Mouse (Mus musculus): ENCODE measurements around the gene Zfp599. TPM values are rescaled to one million over a fixed set of nuclear protein-coding genes. Genes with fewer than 3 reads are reported as not detected.
A peak's percentile ranks its signal among the peaks of the same experiment; 100 is the strongest.
"Not testable (repeated sequence)": the region's sequence is repeated elsewhere in the genome, so short reads cannot be mapped to it uniquely, and the experiment has no call there.

The Zfp599 gene
- polyA plus RNA-seq, 1 experiment from 2014 or later = 1.2 TPM

- no peak overlapping the region for H3K9ac ChIP-seq
- H3K4me2 ChIP-seq = no peak overlapping the region
- 38% methylated on average over 4 of the region's 4 CpGs for WGBS (ENCODE audit: insufficient replicate concordance)
These were observed 3.1 kb downstream of the Zfp599 start for GRCm38 (mm10) chr9:22256579-22256978.

GRCm38 (mm10) chr9:22244242-22244641 is 15.5 kb downstream of the Zfp599 start:
- 72% methylated on average over 2 of the region's 2 CpGs for WGBS (ENCODE audit: insufficient replicate concordance)
- no peak for ATAC-seq (ENCODE audit: insufficient read depth)
- H3K4me1 ChIP-seq (replicated peaks) = no peaks in the 10 kb centered on the region

More at GRCm38 (mm10) chr9:22256579-22256978, 3.1 kb downstream of the Zfp599 start:
- H3K4me1 ChIP-seq (replicated peaks) = peaks cover 17% of the 10 kb centered on the region
- no peak overlapping the region for H3K27ac ChIP-seq (replicated peaks)
- no peaks in the 10 kb centered on the region for H3K9me3 ChIP-seq (replicated peaks)
- H3K4me3 ChIP-seq (replicated peaks) = no peak overlapping the region
- H3K27me3 ChIP-seq = no peaks in the 10 kb centered on the region
- no peak for ATAC-seq (ENCODE audit: insufficient read depth)
- H3K36me3 ChIP-seq (replicated peaks) = peaks cover 35% of the 10 kb centered on the region

GRCm38 (mm10) chr9:22240001-22240400 is 19.7 kb downstream of the Zfp599 start:
- Histone ChIP-seq H3K4me1 (replicated peaks) (no peaks in the 10 kb centered on the region), H3K4me3 (replicated peaks) (no peak overlapping the region)
- WGBS (ENCODE audit: insufficient replicate concordance) = 90% methylated on average over 4 of the region's 4 CpGs

More at GRCm38 (mm10) chr9:22244242-22244641, 15.5 kb downstream of the Zfp599 start:
- H3K4me3 ChIP-seq (replicated peaks) = no peak overlapping the region
- H3K9ac ChIP-seq = no peak overlapping the region
- peaks cover 69% of the 10 kb centered on the region for H3K36me3 ChIP-seq (replicated peaks)
- H3K9me3 ChIP-seq (replicated peaks) = no peaks in the 10 kb centered on the region
- H3K27ac ChIP-seq (replicated peaks) = no peak overlapping the region
- H3K27me3 ChIP-seq = no peaks in the 10 kb centered on the region
- H3K4me2 ChIP-seq = no peak overlapping the region

GRCm38 (mm10) chr9:22230556-22230955 is 29.1 kb downstream of the Zfp599 start:
- H3K9ac ChIP-seq = no peak overlapping the region
- peaks cover 14% of the 10 kb centered on the region for H3K36me3 ChIP-seq (replicated peaks)
- no peak overlapping the region for H3K4me3 ChIP-seq (replicated peaks)
- ATAC-seq (ENCODE audit: insufficient read depth) = no peak
- H3K4me2 ChIP-seq = no peak overlapping the region
- H3K4me1 ChIP-seq (replicated peaks) = peaks cover 13% of the 10 kb centered on the region
- no peak overlapping the region for H3K27ac ChIP-seq (replicated peaks)
- no peaks in the 10 kb centered on the region for H3K27me3 ChIP-seq
- H3K9me3 ChIP-seq (replicated peaks) = no peaks in the 10 kb centered on the region

More at GRCm38 (mm10) chr9:22240001-22240400, 19.7 kb downstream of the Zfp599 start:
- no peaks in the 10 kb centered on the region for H3K9me3 ChIP-seq (replicated peaks)
- H3K9ac ChIP-seq = no peak overlapping the region
- H3K27ac ChIP-seq (replicated peaks) = no peak overlapping the region
- H3K36me3 ChIP-seq (replicated peaks) = peaks cover 86% of the 10 kb centered on the region
- H3K27me3 ChIP-seq = no peaks in the 10 kb centered on the region
- ATAC-seq (ENCODE audit: insufficient read depth) = no peak
- no peak overlapping the region for H3K4me2 ChIP-seq

- no peak overlapping the region for H3K4me3 ChIP-seq (replicated peaks)
- no peak overlapping the region for H3K9ac ChIP-seq
- 70% methylated on average over 3 of the region's 3 CpGs for WGBS (ENCODE audit: insufficient replicate concordance)
- H3K27ac ChIP-seq (replicated peaks) = no peak overlapping the region
- peaks cover 9% of the 10 kb centered on the region for H3K36me3 ChIP-seq (replicated peaks)
- H3K9me3 ChIP-seq (replicated peaks) = no peaks in the 10 kb centered on the region
- no peak overlapping the region for H3K4me2 ChIP-seq
- peaks cover 13% of the 10 kb centered on the region for H3K4me1 ChIP-seq (replicated peaks)
- no peaks in the 10 kb centered on the region for H3K27me3 ChIP-seq
- no peak for ATAC-seq (ENCODE audit: insufficient read depth)
These were observed 29.6 kb downstream of the Zfp599 start for GRCm38 (mm10) chr9:22230061-22230460.

- no peak for ATAC-seq (ENCODE audit: insufficient read depth)
- Histone ChIP-seq H3K27me3 (no peaks in the 10 kb centered on the region), H3K4me1 (replicated peaks) (peaks cover 17% of the 10 kb centered on the region), H3K36me3 (replicated peaks) (0 out of 2 replicates have a peak, but pooled peaks cover 6% of the 10 kb centered on the region), H3K4me3 (replicated peaks) (no peak overlapping the region), H3K27ac (replicated peaks) (no peak overlapping the region), H3K4me2 (no peak overlapping the region), H3K9ac (no peak overlapping the region), H3K9me3 (replicated peaks) (no peaks in the 10 kb centered on the region)
- 62% methylated on average over 7 of the region's 7 CpGs for WGBS (ENCODE audit: insufficient replicate concordance)
These were observed 30.2 kb downstream of the Zfp599 start for GRCm38 (mm10) chr9:22229386-22230026.

GRCm38 (mm10) chr9:22226846-22227245 is 32.8 kb downstream of the Zfp599 start:
- no peak overlapping the region for H3K9ac ChIP-seq
- no peak for ATAC-seq (ENCODE audit: insufficient read depth)
- no peaks in the 10 kb centered on the region for H3K9me3 ChIP-seq (replicated peaks)
- H3K4me2 ChIP-seq = peak overlapping the region; percentile 87
- H3K4me3 ChIP-seq (replicated peaks) = peak overlapping the region; percentile 84; the same call in 1 of the 2 replicates
- 0 out of 2 replicates have a peak, but pooled peaks cover 2% of the 10 kb centered on the region for H3K36me3 ChIP-seq (replicated peaks)
- no peaks in the 10 kb centered on the region for H3K27me3 ChIP-seq
- H3K27ac ChIP-seq (replicated peaks) = no peak overlapping the region
- 84% methylated on average over 15 of the region's 15 CpGs for WGBS (ENCODE audit: insufficient replicate concordance)
- H3K4me1 ChIP-seq (replicated peaks) = peaks cover 17% of the 10 kb centered on the region

GRCm38 (mm10) chr9:22226389-22226673 is 33.4 kb downstream of the Zfp599 start:
- H3K9ac ChIP-seq = peak overlapping the region; percentile 77

GRCm38 (mm10) chr9:22225581-22226388 is 33.9 kb downstream of the Zfp599 start, which contains the start of gene Zfp809:
TSS of gene Zfp809 (plus strand) at chr9:22225714.
- H3K4me2 ChIP-seq = peak within 1 kb of the TSS; percentile 87
- no peaks in the 10 kb centered on the region for H3K9me3 ChIP-seq (replicated peaks)
- peaks cover 17% of the 10 kb centered on the region for H3K4me1 ChIP-seq (replicated peaks)
- 0 out of 2 replicates have a peak, but pooled peaks cover 2% of the 10 kb centered on the region for H3K36me3 ChIP-seq (replicated peaks)
- H3K27me3 ChIP-seq = no peaks in the 10 kb centered on the region
- peak within 1 kb of the TSS; percentile 77 for H3K9ac ChIP-seq
- ATAC-seq (ENCODE audit: insufficient read depth) = peak; percentile 97
- peak within 1 kb of the TSS; percentile 84 for H3K4me3 ChIP-seq (replicated peaks)
- H3K27ac ChIP-seq (replicated peaks) = peak within 1 kb of the TSS; percentile 94
- whole genome bisulfite sequencing (ENCODE audit: insufficient replicate concordance) = under 1% methylated on average over 35 of the region's 35 CpGs

More at GRCm38 (mm10) chr9:22226389-22226673, 33.4 kb downstream of the Zfp599 start:
- not testable (repeated sequence) for H3K27me3 ChIP-seq; ATAC-seq (ENCODE audit: insufficient read depth); H3K9me3 ChIP-seq (replicated peaks); H3K27ac ChIP-seq (replicated peaks); H3K36me3 ChIP-seq (replicated peaks)
- H3K4me3 ChIP-seq (replicated peaks) = peak overlapping the region; percentile 84
- WGBS (ENCODE audit: insufficient replicate concordance) = 44% methylated on average over 7 of the region's 7 CpGs
- peak overlapping the region; percentile 87 for H3K4me2 ChIP-seq
- peaks cover 17% of the 10 kb centered on the region for H3K4me1 ChIP-seq (replicated peaks)

- H3K4me1 ChIP-seq (replicated peaks) = peaks cover 17% of the 10 kb centered on the region
- ATAC-seq (ENCODE audit: insufficient read depth) = peak; percentile 51
- H3K4me2 ChIP-seq = peak overlapping the region; percentile 87
- H3K9ac ChIP-seq = peak overlapping the region; percentile 77
- H3K9me3 ChIP-seq (replicated peaks) = no peaks in the 10 kb centered on the region
- H3K4me3 ChIP-seq (replicated peaks) = peak overlapping the region; percentile 84
- H3K27me3 ChIP-seq = no peaks in the 10 kb centered on the region
- WGBS (ENCODE audit: insufficient replicate concordance) = 18% methylated on average over 17 of the region's 17 CpGs
- peak overlapping the region; percentile 94 for H3K27ac ChIP-seq (replicated peaks)
- H3K36me3 ChIP-seq (replicated peaks) = 0 out of 2 replicates have a peak, but pooled peaks cover 2% of the 10 kb centered on the region
These were observed 34.9 kb downstream of the Zfp599 start for GRCm38 (mm10) chr9:22224536-22225503.

All from liver, embryonic 15.5 days (tissue).